In the genomic region with DNA sequence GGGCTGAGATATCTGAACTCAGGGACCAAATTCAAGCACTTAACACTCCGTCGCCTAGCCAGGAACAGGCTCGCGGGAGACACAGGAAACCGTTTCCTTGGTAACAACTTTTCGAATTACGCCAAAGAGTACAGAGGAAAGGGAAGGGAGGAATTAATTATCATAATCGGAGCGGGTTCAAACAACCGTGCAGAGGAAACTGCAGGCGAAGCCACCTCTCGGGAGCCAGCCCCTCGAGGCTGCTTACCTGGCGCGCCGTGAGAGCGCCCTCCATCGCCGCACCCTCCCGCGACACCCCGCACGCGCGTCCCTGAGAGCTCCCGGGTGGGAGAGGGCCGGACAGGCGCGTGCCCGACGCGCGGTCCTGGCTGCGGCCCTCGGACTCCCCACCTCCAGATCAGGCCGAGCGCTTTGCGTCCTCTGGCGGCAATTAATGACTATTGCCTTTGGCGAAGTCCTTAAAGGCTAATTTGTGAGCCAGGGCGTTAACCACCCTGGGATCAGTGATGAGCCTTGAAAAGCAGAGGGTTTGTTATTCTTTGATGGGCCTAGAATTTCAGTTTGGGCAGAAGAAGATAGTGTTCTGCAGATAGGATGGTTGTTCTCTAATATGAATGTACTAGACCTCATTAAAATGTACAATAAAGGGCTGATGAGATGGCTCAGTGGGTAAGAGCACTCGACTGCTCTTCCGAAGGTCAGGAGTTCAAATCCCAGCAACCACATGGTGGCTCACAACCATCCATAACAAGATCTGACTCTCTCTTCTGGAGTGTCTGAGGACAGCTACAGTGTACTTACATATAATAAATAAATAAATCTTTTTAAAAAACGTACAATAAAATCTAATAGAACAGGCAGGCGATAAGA, we compare ENCODE assay signal across 8 mouse cellular contexts. TPM values are rescaled to one million over a fixed set of nuclear protein-coding genes. Genes with fewer than 3 reads are reported as not detected.
A peak's percentile ranks its signal among the peaks of the same experiment; 100 is the strongest.
DNase-seq lines count a peak whose midpoint lies in the region; ATAC-seq lines count a peak whose summit lies in the region.

TSS of gene Gramd1c (minus strand) at position 321 of the 870 bp plus-strand sequence.

- peak within 1 kb of the TSS; percentile 73 for H3K9ac ChIP-seq in hindbrain, embryonic 13.5 days

- H3K4me1 ChIP-seq in hindbrain, embryonic 13.5 days (replicated peaks), result peaks cover 3% of the 10 kb centered on the region; the same call in 1 of the 2 replicates

- no peaks in the 10 kb centered on the region for H3K9me3 ChIP-seq in hindbrain, embryonic 13.5 days

- H3K27me3 ChIP-seq in hindbrain, embryonic 13.5 days, result 0 out of 2 replicates have a peak, but pooled peaks cover 3% of the 10 kb centered on the region

- WGBS in hindbrain, embryonic 13.5 days, result 7% methylated on average over 45 of the region's 45 CpGs

- peak within 1 kb of the TSS; percentile 71 for H3K27ac ChIP-seq in hindbrain, embryonic 13.5 days

- peak; percentile 70 for ATAC-seq in activated CD4-positive, CD25-positive, alpha-beta regulatory T cell, adult 4 months
- peak; percentile 89 for ATAC-seq in hindbrain, embryonic 13.5 days (ENCODE audit: low FRiP score)

- peak; percentile 65 to 78 for DNase-seq in cerebellum, postnatal 25 days
- peak; percentile 27 to 31 for DNase-seq in frontal cortex, postnatal 25 days (ENCODE audit: low spot score in 2 of 2)
- DNase-seq in layer of hippocampus, postnatal 36 days, result peak; percentile 57 to 62
- DNase-seq in lung, postnatal 14 days, result peak; percentile 69
- DNase-seq in ovary, postnatal 36 days (ENCODE audit: low spot score), result peak; percentile 71
- peak; percentile 64 for DNase-seq in thymus, postnatal 4 days

- H3K4me3 ChIP-seq in hindbrain, embryonic 13.5 days, result peak within 1 kb of the TSS; percentile 56

- H3K36me3 ChIP-seq in hindbrain, embryonic 13.5 days, result no peaks in the 10 kb centered on the region

- H3K4me2 ChIP-seq in hindbrain, embryonic 13.5 days, result peak within 1 kb of the TSS; percentile 69

RNA-seq across cellular contexts. Expression of gene Gramd1c, which starts in this region (rescaled TPM):
- polyA plus RNA-seq in activated CD4-positive, CD25-positive, alpha-beta regulatory T cell, adult 4 months (2017; shearing (Covaris generic)), result 1 to 10 TPM; 3.6 TPM
- 2.9 and 3.9 TPM in 2 replicates for polyA plus RNA-seq in hindbrain, embryonic 13.5 days (2015; fragmentation: Nextera tagmentation; extraction: Ambion mirVana)
- 1 to 10 TPM; 3.5 to 3.9 TPM for total RNA-seq in layer of hippocampus, postnatal 36 days (2021)

Comparison
In these comparisons a context has a peak if more than half of its experiments do, and no peak if none do; other contexts are left out.
1. Peak in every context shown above with its lines: DNase-seq, ATAC-seq, H3K4me3 ChIP-seq and H3K27ac ChIP-seq.